ENCODE assay signal across 28 mouse cellular contexts in genomic region chr7:114577665-114578064, GRCm38 (mm10). TPM values are rescaled to one million over a fixed set of nuclear protein-coding genes. Genes with fewer than 3 reads are reported as not detected.
A peak's percentile ranks its signal among the peaks of the same experiment; 100 is the strongest.
DNase-seq lines count a peak whose midpoint lies in the region; ATAC-seq and TF ChIP-seq lines count a peak whose summit lies in the region.
"Had no signal": no experiment of that assay in that cellular context is flagged by ENCODE, and none has a peak within 500 bp of the region (broad histone marks: within the 10 kb centered on the region; RNA-seq: fewer than 3 reads in every experiment).

No protein-coding gene starts in this region.

- WGBS in hindbrain, postnatal 0 days, result 76% methylated on average over 1 of the region's 1 CpGs
- 73% methylated on average over 1 of the region's 1 CpGs for WGBS in hindbrain, embryonic 16.5 days

- H3K9ac ChIP-seq in hindbrain, postnatal 0 days (replicated peaks; ENCODE audit: low read length), result no peak overlapping the region
- H3K9ac ChIP-seq in hindbrain, embryonic 16.5 days (ENCODE audit: low read depth, low read length), result no peak overlapping the region
- H3K9ac ChIP-seq: embryonic facial prominence, embryonic 15.5 days; hindbrain, embryonic 14.5 days; limb, embryonic 13.5 days; liver, embryonic 13.5 days; lung, embryonic 14.5 days; neural tube, embryonic 15.5 days had no signal

- H3K9me3 ChIP-seq in hindbrain, postnatal 0 days (ENCODE audit: low read length), result no peaks in the 10 kb centered on the region
- no peaks in the 10 kb centered on the region for H3K9me3 ChIP-seq in hindbrain, embryonic 16.5 days (ENCODE audit: control insufficient read depth, low read length)
- H3K9me3 ChIP-seq: embryonic facial prominence, embryonic 15.5 days; forebrain, embryonic 10.5 days; limb, embryonic 13.5 days; liver, embryonic 13.5 days; neural tube, embryonic 15.5 days had no signal

- 0 out of 2 replicates have a peak, but pooled peaks have one; percentile 56 for ATAC-seq in hindbrain, postnatal 0 days
- ATAC-seq in hindbrain, embryonic 16.5 days, result no peak
- no peak for ATAC-seq in granulocyte monocyte progenitor cell, adult 5-6 weeks (replicated peaks; ENCODE audit: poor library complexity, severe bottlenecking)
- ATAC-seq: forebrain, embryonic 16.5 days; intestine, postnatal 0 days had no signal

- no peak overlapping the region for H3K27ac ChIP-seq in hindbrain, postnatal 0 days
- no peak overlapping the region for H3K27ac ChIP-seq in hindbrain, embryonic 16.5 days (ENCODE audit: low read depth, low read length)
- H3K27ac ChIP-seq: embryonic facial prominence, embryonic 15.5 days; forebrain, embryonic 10.5 days; hindbrain, embryonic 14.5 days; limb, embryonic 13.5 days; liver, embryonic 13.5 days; neural tube, embryonic 15.5 days had no signal

- no peaks in the 10 kb centered on the region for H3K36me3 ChIP-seq in hindbrain, postnatal 0 days (ENCODE audit: insufficient read depth, low read length)
- no peaks in the 10 kb centered on the region for H3K36me3 ChIP-seq in hindbrain, embryonic 16.5 days (ENCODE audit: control insufficient read depth, insufficient read depth, low read length)
- H3K36me3 ChIP-seq: embryonic facial prominence, embryonic 15.5 days; forebrain, embryonic 10.5 days; limb, embryonic 13.5 days; liver, embryonic 13.5 days; neural tube, embryonic 15.5 days had no signal

- H3K4me2 ChIP-seq in hindbrain, postnatal 0 days (ENCODE audit: low read depth, low read length), result no peak overlapping the region
- H3K4me2 ChIP-seq in hindbrain, embryonic 16.5 days (ENCODE audit: low read length), result no peak overlapping the region
- H3K4me2 ChIP-seq: embryonic facial prominence, embryonic 15.5 days; hindbrain, embryonic 14.5 days; limb, embryonic 13.5 days; liver, embryonic 13.5 days; lung, embryonic 14.5 days; neural tube, embryonic 15.5 days had no signal

- H3K4me1 ChIP-seq in hindbrain, postnatal 0 days (ENCODE audit: insufficient read depth, low read length), result no peaks in the 10 kb centered on the region
- no peaks in the 10 kb centered on the region for H3K4me1 ChIP-seq in hindbrain, embryonic 16.5 days (ENCODE audit: control insufficient read depth, insufficient read depth, low read depth, low read length)
- H3K4me1 ChIP-seq: embryonic facial prominence, embryonic 15.5 days; limb, embryonic 13.5 days; liver, embryonic 13.5 days; neural tube, embryonic 15.5 days had no signal

- no peaks in the 10 kb centered on the region for H3K27me3 ChIP-seq in hindbrain, postnatal 0 days (ENCODE audit: insufficient read depth, low read length)
- H3K27me3 ChIP-seq in hindbrain, embryonic 16.5 days (replicated peaks; ENCODE audit: control insufficient read depth, insufficient read depth, low read length), result no peaks in the 10 kb centered on the region
- H3K27me3 ChIP-seq: embryonic facial prominence, embryonic 15.5 days; limb, embryonic 13.5 days; liver, embryonic 13.5 days; neural tube, embryonic 15.5 days had no signal

- TF ChIP-seq CTCF in hindbrain, postnatal 0 days (IDR thresholded peaks at IDR 0.05; ENCODE audit: low read depth), result no peak

- DNase-seq in hindbrain, postnatal 0 days (ENCODE audit: low spot score), result no peak
- peak; percentile 27 for DNase-seq in Muller cell, postnatal 12 days (ENCODE audit: inconsistent ontology term)
- peak; percentile 29 for DNase-seq in fibroblast of lung, adult 2 months (ENCODE audit: low read depth)
- DNase-seq in spleen, adult 12 weeks (ENCODE audit: low spot score), result no peak
- no peak for DNase-seq in layer of hippocampus, adult 11-12 months (ENCODE audit: low spot score)
- DNase-seq: adrenal gland, postnatal 25 days; cerebellum, adult 11 months; cerebellum, adult 9-11 months; gastrocnemius, postnatal 25 days; kidney, postnatal 25 days; liver, embryonic 13.5 days; lung, embryonic 14.5 days; lung, postnatal 4 days; right cerebral cortex, adult 18-20 months; right cerebral cortex, postnatal 4 days; thymus, postnatal 14 days had no signal

- no peak overlapping the region for H3K4me3 ChIP-seq in hindbrain, postnatal 0 days (ENCODE audit: low read length)
- no peak overlapping the region for H3K4me3 ChIP-seq in hindbrain, embryonic 16.5 days (ENCODE audit: low read length)
- H3K4me3 ChIP-seq: embryonic facial prominence, embryonic 15.5 days; forebrain, embryonic 10.5 days; limb, embryonic 13.5 days; liver, embryonic 13.5 days; neural tube, embryonic 15.5 days had no signal

RNA-seq across cellular contexts. Expression of gene Cyp2r1, which starts 14.9 kb away (rescaled TPM):
- total RNA-seq in hindbrain, postnatal 0 days (2014; rRNA removed), result 1.9 and 3.8 TPM in 2 replicates
- 1.2 TPM in 2 replicates for polyA plus RNA-seq in hindbrain, postnatal 0 days (2015; fragmentation: Nextera tagmentation; extraction: Ambion mirVana)
- 1.1 and 1.2 TPM in 2 replicates for polyA plus RNA-seq in hindbrain, embryonic 16.5 days (2015; fragmentation: Nextera tagmentation; extraction: Ambion mirVana)
- 2.3 TPM in 1 of 2 replicates, not detected in the other for total RNA-seq in granulocyte monocyte progenitor cell, adult 5-6 weeks (2014; fragmentation: Nextera tagmentation)
- 1.9 and 2.0 TPM in 2 replicates for total RNA-seq in granulocyte monocyte progenitor cell, adult 5-6 weeks (2017)

RNA-seq across cellular contexts. Expression of gene Calca, which starts 58.5 kb away (rescaled TPM):
- 27.4 and 52.9 TPM in 2 replicates for total RNA-seq in hindbrain, postnatal 0 days (2014; rRNA removed)
- 38.5 and 44.6 TPM in 2 replicates for polyA plus RNA-seq in hindbrain, postnatal 0 days (2015; fragmentation: Nextera tagmentation; extraction: Ambion mirVana)
- 26.8 and 28.2 TPM in 2 replicates for polyA plus RNA-seq in hindbrain, embryonic 16.5 days (2015; fragmentation: Nextera tagmentation; extraction: Ambion mirVana)
- total RNA-seq in granulocyte monocyte progenitor cell, adult 5-6 weeks (2014; fragmentation: Nextera tagmentation), result not detected in 2 replicates
- not detected in 2 replicates for total RNA-seq in granulocyte monocyte progenitor cell, adult 5-6 weeks (2017)
- total RNA-seq: adrenal gland, postnatal 25 days; common myeloid progenitor, adult 5-6 weeks; gastrocnemius, postnatal 25 days; heart, adult 8-10 months; heart, postnatal 25 days had no signal
- polyA plus RNA-seq: liver, embryonic 13.5 days had no signal

Comparison
In these comparisons a context has a peak if more than half of its experiments do, and no peak if none do; other contexts are left out.
1. DNase-seq: peak in Muller cell, postnatal 12 days (single experiment) and fibroblast of lung, adult 2 months (single experiment); none in hindbrain, postnatal 0 days (single experiment), spleen, adult 12 weeks (single experiment) and layer of hippocampus, adult 11-12 months (single experiment).
2. RNA of gene Calca, which starts 58.5 kb away (total RNA-seq): 27.4 to 52.9 TPM in hindbrain, postnatal 0 days; not detected in granulocyte monocyte progenitor cell, adult 5-6 weeks; every median in the first group is over 10 times any median in the second.